Mouse (Mus musculus) left cerebral cortex, postnatal 36 days (tissue): ENCODE data around the gene Ttll5. TPM values are rescaled to one million over a fixed set of nuclear protein-coding genes. Genes with fewer than 3 reads are reported as not detected.

Experiments
- DNase-seq, 2 experiments: peaks; one replicate each; pipeline ENCODE4 v3.0.0; 2021 to 2022; ENCODE audit warnings: low spot score in 2 of 2, mixed read lengths in 1 of 2
- intact Hi-C: fragments of 180-260 bp; cut with DNase I; formaldehyde crosslinking; loops from one replicate; pipeline ENCODE4 v1.15.1; 2025
- total RNA-seq, 2 experiments: library from RNA; stranded (reverse); gene quantifications; 2 replicates each; pipeline ENCODE4 v1.2.3; 2021

Ttll5 gene
- 10 to 100 TPM; 39.5 to 49.1 TPM for total RNA-seq

- peak; percentile 98 for DNase-seq
- intact Hi-C loops: no loop called here
These were observed at the start of gene Ttll5, which contains the start of gene Erg28 for GRCm38 (mm10) chr12:85824438-85825264. Ttll5 (plus strand) TSS chr12:85824659. Erg28 (minus strand) TSS chr12:85824550.

GRCm38 (mm10) chr12:85778962-85779361 lies 45.5 kb upstream of the Ttll5 start:
- DNase-seq: no peak
- intact Hi-C loops: no loop called here

DNA sequence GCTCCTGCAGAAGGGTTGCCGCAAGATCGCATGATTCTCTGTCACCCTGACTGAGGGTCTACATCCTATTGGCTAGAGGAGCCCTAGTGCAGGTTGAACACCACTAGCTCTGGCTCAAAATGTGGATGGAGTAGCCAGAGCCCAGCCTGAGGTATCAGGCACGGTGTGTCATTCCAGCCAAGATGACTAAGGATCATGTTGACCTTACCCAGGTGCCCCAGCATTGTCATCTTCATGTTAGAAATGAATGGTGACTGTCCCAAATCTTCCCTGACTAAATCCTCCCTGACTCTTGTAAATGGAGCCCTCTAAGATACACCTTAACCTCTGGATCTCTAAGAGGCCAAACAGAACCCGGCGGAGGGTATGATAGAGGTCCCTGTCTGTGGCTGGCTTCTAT lies 44.8 kb upstream of the Ttll5 start:
- DNase-seq: no peak
- intact Hi-C loops: no loop called here

DNA sequence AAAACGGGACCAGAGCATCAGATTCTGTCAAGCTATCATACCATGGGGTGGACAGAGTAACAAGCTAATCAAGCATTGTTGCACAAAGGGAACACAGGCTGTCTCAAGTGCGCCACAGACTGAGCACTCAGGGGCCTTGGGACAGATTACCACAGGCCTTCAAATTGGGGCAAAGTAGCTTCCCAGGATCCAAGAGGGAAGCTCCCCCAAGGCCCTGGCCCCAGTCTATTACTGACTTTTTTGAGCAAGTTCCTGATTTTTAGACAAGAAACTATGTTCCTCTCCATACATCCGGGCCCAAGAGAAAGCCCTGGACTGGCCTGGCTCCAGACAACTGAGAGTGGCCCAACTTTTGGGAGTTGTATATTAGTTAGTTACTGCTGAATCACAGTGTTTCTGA lies 42.9 kb upstream of the Ttll5 start:
- intact Hi-C loops: no loop called here
- DNase-seq: no peak

DNA sequence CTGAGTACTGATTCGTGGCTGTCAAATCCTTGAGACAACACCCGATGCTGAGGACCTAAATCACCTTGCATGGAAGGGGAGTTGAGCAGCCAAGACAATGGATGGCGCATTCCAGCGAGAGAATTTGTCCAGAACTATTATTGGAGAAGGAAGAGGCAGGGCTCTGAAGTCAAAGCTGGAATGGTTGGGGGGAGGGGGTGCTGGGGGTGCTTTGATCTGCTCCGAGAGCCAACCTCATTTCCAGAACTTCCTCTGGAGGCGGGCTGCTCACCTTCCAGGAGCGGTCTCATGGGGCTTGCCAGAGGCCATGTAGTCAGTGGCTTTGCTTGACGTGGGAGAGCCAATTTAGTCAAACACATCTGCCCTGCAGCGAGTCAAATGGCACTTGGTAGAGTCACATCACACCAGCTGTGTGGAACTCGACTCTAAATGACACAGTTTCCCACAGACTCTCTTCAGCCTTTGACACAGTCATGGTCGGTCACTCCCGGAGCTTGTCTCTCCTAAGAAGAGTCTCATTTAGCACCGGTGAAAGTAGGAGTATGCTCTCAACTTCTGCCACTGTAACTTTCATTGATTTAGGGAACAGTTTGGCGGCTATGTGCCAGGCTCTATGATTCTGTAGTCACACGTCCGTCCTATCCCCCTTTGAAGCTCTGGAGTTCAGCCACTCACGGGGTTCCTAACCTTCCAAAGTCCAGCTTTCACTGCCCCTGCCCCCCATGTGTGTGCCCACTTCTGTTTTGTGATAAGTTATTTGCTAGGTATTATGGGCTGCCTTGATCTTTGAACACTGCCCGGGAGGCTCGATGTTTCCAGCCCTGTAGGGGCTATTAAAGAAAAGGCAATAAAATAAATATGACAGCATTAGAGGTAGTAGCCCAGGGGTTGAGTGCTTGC lies 39.3 kb upstream of the Ttll5 start:
- intact Hi-C loops: no loop called here
- no peak for DNase-seq

DNA sequence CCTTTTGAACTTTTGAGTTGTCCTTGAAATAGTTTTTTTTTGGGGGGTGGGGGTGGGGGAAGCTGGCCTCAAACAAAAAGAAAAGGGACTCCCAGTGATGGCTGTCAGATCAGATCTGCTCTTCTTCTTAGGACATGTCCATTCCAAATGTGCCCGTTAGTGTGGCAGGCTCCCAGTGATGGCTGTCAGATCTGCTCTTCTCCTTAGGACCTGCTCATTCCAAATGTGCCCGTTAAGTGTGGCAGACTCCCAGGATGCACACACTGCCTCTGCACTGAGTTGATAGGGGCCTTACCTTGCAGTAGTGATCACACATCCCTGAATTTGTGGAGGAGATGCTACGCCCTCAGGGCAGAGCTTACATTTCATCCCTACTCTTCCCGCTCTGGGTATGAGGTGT lies 32.3 kb upstream of the Ttll5 start:
- DNase-seq: no peak
- intact Hi-C loops: no loop called here

DNA sequence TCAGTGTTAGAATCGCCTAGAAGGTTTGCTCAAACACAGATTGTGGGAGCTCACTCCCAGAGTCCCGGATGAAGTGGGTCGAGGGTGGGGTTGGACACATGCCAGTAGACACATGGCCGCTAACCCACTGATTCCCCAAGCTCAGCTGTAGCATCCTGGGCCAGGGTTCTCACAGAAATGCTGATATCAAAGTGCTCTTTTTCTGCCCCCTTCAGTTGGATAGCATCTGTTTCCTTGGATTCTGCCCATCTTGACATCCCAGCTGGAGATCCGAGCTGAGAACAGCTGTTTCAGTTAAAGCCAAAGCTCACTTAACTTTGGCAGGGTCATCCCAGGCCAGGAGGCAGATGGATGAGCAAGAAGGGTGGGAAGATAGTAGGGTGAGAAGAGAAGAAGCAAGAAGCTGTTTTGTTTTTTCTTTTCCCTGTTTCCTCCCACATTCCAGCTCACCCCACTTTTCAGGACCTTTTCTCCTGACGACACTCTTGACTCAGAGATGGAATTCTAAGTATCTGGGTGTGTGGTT lies 31.6 kb upstream of the Ttll5 start:
- intact Hi-C loops: no loop called here
- peak; percentile 14 to 30 for DNase-seq

GRCm38 (mm10) chr12:85794094-85794493 lies 30.4 kb upstream of the Ttll5 start:
- no peak for DNase-seq
- intact Hi-C loops: no loop called here

DNA sequence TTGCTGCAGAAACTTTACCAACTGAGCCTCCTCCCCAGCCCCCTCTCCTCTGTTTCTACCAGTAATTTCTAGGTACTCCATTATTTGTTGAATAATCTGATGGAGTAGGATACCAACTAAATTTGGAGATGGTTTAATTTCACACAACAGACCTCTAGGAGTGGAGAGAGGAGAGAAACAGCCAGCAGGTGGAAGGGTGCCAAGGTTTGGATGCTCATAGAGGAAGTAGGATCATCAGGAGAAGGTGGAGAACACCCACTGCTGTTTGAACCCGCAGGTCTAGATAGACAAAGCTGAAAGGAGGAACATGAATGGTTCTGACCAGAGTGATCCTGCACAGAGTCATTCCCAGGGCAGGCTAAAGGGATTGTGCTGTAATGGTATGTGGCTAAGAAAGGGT lies 28.9 kb upstream of the Ttll5 start:
- DNase-seq: no peak

GRCm38 (mm10) chr12:85800031-85800430 lies 24.4 kb upstream of the Ttll5 start:
- no peak for DNase-seq
- intact Hi-C loops: no loop called here

More for the DNA sequence above, 28.9 kb upstream of the Ttll5 start:
- intact Hi-C loops: no loop called here

DNA sequence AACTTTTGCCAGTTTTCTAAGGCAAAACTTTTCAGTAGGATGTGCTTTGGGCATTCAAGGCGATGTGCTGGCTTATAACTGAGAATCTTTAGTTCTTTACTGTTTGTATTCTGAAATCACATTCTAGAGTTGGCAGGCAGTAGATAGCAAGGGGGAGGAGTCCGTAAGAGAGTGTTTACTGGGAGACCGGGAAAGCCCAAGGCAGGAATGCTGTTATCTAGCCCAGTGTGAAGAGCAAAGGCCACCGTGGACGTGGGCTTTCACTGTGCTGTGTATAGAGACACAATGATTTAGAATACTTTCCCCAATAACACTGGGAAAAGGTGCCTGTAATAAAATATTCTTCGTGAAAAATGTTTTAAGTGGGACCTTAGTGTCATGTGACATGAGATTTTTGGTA lies 14.7 kb upstream of the Ttll5 start:
- intact Hi-C loops: loop anchor here (10.0 kb wide), 1 partner anchor 305 kb away; no protein-coding TSS in a partner anchor
- no peak for DNase-seq

DNA sequence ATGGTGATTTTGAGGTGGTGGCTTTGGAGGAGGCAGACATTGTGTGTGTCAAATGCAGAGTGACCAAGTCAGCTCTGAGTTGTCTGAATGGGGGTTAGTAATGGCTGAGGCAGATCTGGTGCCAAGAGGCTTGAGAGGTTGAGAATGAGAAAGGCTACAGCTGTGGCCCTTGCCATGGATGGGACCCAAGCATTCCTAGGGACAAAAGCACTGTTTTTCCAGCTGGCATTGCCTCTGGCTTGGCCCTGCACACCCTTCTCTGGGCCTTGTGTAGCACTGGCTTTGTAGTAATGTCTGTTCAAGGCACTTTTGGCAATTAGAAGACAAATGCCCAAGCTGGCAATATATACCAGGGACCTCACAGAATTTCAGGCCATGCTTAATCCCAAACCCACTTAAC lies 13.5 kb upstream of the Ttll5 start:
- DNase-seq: no peak
- intact Hi-C loops: loop anchor here (10.0 kb wide), 1 partner anchor 306 kb away; no protein-coding TSS in a partner anchor

DNA sequence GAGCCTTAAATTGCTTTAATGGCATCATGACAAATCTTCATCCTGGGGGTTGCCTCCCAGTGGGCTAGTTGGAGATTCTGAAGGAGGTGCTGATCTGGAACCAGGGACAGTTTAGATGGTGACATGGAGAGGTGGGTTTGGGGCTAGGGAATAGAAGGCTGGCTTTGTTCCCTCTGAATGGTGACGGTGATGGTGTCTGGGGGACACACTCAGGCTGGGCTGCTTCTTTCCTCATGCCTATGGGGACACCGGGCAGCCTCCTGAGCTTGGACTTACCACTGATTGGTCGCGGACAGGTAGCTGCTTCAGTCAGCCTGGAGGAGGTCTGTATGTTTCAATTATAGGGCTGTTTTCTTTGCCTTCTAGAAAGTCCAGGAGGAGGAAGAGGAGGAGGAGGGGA lies 12.8 kb upstream of the Ttll5 start:
- no peak for DNase-seq
- intact Hi-C loops: loop anchor here (10.0 kb wide), 1 partner anchor 307 kb away; no protein-coding TSS in a partner anchor

GRCm38 (mm10) chr12:85813599-85813998 lies 10.9 kb upstream of the Ttll5 start:
- intact Hi-C loops: loop anchor here (10.0 kb wide), 1 partner anchor 309 kb away; no protein-coding TSS in a partner anchor
- DNase-seq: no peak

DNA sequence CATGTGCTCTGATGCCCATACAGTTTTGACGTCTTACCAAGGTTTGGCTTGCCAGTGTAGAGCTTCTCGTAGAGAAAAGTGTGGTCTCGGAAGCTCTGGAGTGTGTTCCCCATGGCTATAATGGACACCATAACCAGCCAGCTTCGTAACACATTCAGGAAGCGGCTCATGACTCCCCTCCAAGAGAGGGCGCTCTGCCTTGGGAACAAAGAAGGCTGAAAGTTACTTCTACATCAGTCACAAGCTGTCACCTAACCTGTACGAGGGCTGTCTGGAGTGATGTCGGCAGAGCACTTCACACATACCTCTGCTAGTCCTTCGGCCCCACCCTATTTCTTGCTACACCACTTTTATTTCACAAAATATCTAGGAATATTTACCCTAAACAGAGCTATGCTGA lies 2.4 kb upstream of the Ttll5 start:
- DNase-seq: no peak
- intact Hi-C loops: no loop called here

DNA sequence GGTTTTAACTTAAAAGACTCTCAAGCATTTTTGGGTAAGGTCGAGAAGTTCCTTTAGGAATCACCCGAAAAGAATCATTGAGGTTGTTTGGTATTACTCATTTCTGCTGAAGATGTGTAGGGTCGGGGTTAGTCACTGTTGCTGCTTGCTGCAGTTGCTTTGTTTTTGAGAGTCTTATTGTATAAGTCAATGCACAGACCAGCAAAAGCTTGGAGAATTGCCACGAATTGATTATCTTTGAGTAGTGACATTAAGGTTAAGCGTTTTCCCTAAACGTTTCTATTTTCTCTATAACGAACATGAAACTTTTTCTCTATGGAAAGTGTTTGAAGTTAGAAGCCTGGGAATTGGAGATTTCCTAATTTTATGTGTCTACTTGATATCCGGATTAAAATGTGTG lies 902 bp downstream of the Ttll5 start:
- intact Hi-C loops: no loop called here

DNA sequence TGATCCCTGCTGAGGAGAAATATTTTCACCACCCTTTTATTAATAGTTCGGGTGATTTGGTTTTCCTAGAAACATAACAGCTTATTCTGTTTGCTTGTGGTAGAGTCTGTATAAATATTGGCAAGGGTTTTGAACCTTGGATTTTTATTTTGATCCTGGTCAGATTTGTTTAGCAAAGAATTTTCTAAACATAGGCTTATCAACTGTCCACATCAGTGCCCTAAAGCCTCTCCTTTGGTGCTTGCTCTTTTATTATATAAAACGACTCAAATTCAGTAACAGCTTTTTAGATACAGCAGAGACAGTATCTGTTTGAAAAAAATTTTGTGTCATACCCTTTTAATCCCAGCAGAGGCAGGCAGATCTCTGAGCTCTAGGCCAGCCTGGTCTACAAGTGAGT lies 1.4 kb downstream of the Ttll5 start:
- DNase-seq: no peak
- intact Hi-C loops: no loop called here

More for the DNA sequence above, 902 bp downstream of the Ttll5 start:
- DNase-seq: no peak

DNA sequence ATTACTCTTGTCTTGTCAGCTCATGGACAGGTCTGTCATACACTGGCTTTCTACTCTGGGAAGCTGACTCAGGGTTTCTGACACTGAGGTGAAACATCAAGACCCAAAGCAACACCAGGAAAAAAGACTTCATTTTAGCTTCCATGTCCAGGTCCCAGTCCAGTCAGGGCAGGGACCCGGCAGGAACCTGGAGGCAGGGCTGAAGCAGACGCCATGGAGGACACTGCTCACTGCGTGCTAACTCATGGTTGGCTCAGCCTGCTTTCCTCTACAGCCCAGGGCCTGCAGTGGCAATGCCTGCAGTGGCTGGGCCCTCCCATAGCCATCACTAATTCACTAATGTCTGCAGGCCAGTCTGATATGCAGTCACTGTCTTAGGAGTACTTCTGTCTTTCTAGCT lies 4.4 kb downstream of the Ttll5 start:
- DNase-seq: no peak
- intact Hi-C loops: no loop called here

GRCm38 (mm10) chr12:85829866-85830265 lies 5.4 kb downstream of the Ttll5 start:
- intact Hi-C loops: no loop called here
- DNase-seq: no peak

DNA sequence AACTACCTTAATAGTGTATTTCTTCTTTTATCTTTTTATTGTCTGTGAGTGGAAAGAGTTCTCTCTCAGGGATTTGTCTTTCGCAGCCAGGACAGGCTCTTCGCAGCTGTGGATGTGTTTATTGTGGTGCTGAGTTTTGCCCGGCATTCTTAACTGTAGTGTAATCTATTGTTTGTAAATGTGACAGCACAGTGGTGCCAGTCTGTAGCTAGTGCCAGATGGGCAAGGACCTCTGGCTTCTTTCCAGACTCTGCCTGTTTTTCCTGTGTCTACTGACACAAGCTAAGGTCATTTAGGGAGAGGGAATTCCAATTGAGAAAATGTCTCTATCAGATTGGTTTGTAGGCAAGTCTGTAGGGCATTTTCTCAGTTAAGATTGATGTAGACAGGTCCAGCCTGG lies 6.2 kb downstream of the Ttll5 start:
- intact Hi-C loops: no loop called here
- DNase-seq: no peak
